Mouse (Mus musculus) liver, embryonic 12.5 days (tissue): Measurements from ENCODE around the gene Ces2g. TPM values are rescaled to one million over a fixed set of nuclear protein-coding genes. Genes with fewer than 3 reads are reported as not detected.

ENCODE experiments used
- ATAC-seq: fragments of 200-750 bp; cut with Nextera tagmentation; 2 replicates; pipeline ENCODE4 v1.8.0; 2017; ENCODE audit warnings: moderate number of reproducible peaks, mild to moderate bottlenecking, moderate library complexity
- H3K27ac ChIP-seq: fragments of 300-500 bp; sonication (generic); 2 replicates; pipeline ENCODE4 v1.5.1; 2016; ENCODE audit warnings: mild to moderate bottlenecking
- H3K27me3 ChIP-seq: fragments of 300-500 bp; sonication (generic); replicated peaks from 2 replicates; pipeline ENCODE4 v1.6.1; 2016; ENCODE audit warnings: mild to moderate bottlenecking, moderate library complexity
- H3K36me3 ChIP-seq: fragments of 300-500 bp; sonication (generic); 2 replicates; pipeline ENCODE4 v1.6.1; 2016; ENCODE audit warnings: mild to moderate bottlenecking, moderate library complexity
- H3K4me1 ChIP-seq: fragments of 300-500 bp; sonication (generic); 2 replicates; pipeline ENCODE4 v1.6.1; 2016
- H3K4me2 ChIP-seq: fragments of 300-500 bp; sonication (generic); 2 replicates; pipeline ENCODE4 v1.6.1; 2016; ENCODE audit warnings: mild to moderate bottlenecking, moderate library complexity
- H3K4me3 ChIP-seq: fragments of 300-500 bp; sonication (generic); 2 replicates; pipeline ENCODE4 v1.5.1; 2016; ENCODE audit warnings: mild to moderate bottlenecking, moderate library complexity
- H3K9ac ChIP-seq: fragments of 300-500 bp; sonication (generic); 2 replicates; pipeline ENCODE4 v1.6.1; 2016; ENCODE audit warnings: mild to moderate bottlenecking, moderate library complexity
- H3K9me3 ChIP-seq: fragments of 300-500 bp; sonication (generic); replicated peaks from 2 replicates; pipeline ENCODE4 v1.6.1; 2016; ENCODE audit warnings: mild to moderate bottlenecking, moderate library complexity
- WGBS: fragments of 180-500 bp; shearing (Covaris S2); methylation state at CpG from one replicate; pipeline ENCODE4 v1.1.7; 2016; ENCODE audit not compliant: insufficient replicate concordance; 5-methylcytosine and 5-hydroxymethylcytosine counted together
- polyA plus RNA-seq: library from polyadenylated mRNA; unstranded; fragments of >200 nt; fragmentation: Nextera tagmentation; extraction: Ambion mirVana; gene quantifications from 2 replicates; pipeline ENCODE4 v1.2.1, GENCODE M21; 2016

Ces2g gene
- polyA plus RNA-seq, result 7.6 and 7.8 TPM in 2 replicates

- Histone ChIP-seq H3K9ac (peak within 1 kb of the TSS; percentile 64), H3K9me3 (no peaks in the 10 kb centered on the region), H3K4me3 (peak within 1 kb of the TSS; percentile 57), H3K27me3 (no peaks in the 10 kb centered on the region), H3K27ac (peak within 1 kb of the TSS; percentile 82), H3K4me1 (peaks cover 28% of the 10 kb centered on the region), H3K36me3 (peaks cover 27% of the 10 kb centered on the region), H3K4me2 (peak within 1 kb of the TSS; percentile 46)
- ATAC-seq, result peak; percentile 6; the same call in 1 of the 2 replicates
- whole genome bisulfite sequencing, result 31% methylated on average over 5 of the region's 5 CpGs
Observed at GRCm38 (mm10) chr8:104961537-104961961, at the start of gene Ces2g. TSS of gene Ces2g (plus strand) at chr8:104961718.

GRCm38 (mm10) chr8:104925972-104926596, 35.4 kb upstream of the Ces2g start, which contains the start of gene Ces2e:
TSS of gene Ces2e (plus strand) at chr8:104926260.
- Histone ChIP-seq H3K36me3 (no peaks in the 10 kb centered on the region), H3K27ac (no peak within 1 kb of the TSS), H3K9ac (no peak within 1 kb of the TSS), H3K4me2 (no peak within 1 kb of the TSS), H3K4me1 (no peaks in the 10 kb centered on the region), H3K27me3 (no peaks in the 10 kb centered on the region), H3K9me3 (no peaks in the 10 kb centered on the region), H3K4me3 (no peak within 1 kb of the TSS)
- no peak for ATAC-seq
- 40% methylated on average over 5 of the region's 5 CpGs for WGBS

GRCm38 (mm10) chr8:104927301-104927700, 34.2 kb upstream of the Ces2g start:
- no peaks in the 10 kb centered on the region for H3K9me3 ChIP-seq
- no peak overlapping the region for H3K9ac ChIP-seq
- H3K27me3 ChIP-seq, result no peaks in the 10 kb centered on the region
- ATAC-seq, result no peak
- H3K4me3 ChIP-seq, result no peak overlapping the region
- H3K4me2 ChIP-seq, result no peak overlapping the region
- no peaks in the 10 kb centered on the region for H3K36me3 ChIP-seq
- WGBS, result 65% methylated on average over 3 of the region's 3 CpGs
- no peak overlapping the region for H3K27ac ChIP-seq
- H3K4me1 ChIP-seq, result no peaks in the 10 kb centered on the region

GRCm38 (mm10) chr8:104944665-104945064, 16.9 kb upstream of the Ces2g start:
- Histone ChIP-seq H3K27me3 (no peaks in the 10 kb centered on the region), H3K4me2 (no peak overlapping the region), H3K9ac (no peak overlapping the region), H3K36me3 (no peaks in the 10 kb centered on the region), H3K9me3 (no peaks in the 10 kb centered on the region), H3K4me1 (no peaks in the 10 kb centered on the region), H3K27ac (no peak overlapping the region), H3K4me3 (no peak overlapping the region)
- ATAC-seq, result no peak
- WGBS, result 59% methylated on average over 2 of the region's 2 CpGs

- 59% methylated on average over 4 of the region's 4 CpGs for WGBS
- Histone ChIP-seq H3K27ac (no peak within 1 kb of the TSS), H3K9me3 (no peaks in the 10 kb centered on the region), H3K9ac (no peak within 1 kb of the TSS), H3K36me3 (no peaks in the 10 kb centered on the region), H3K27me3 (no peaks in the 10 kb centered on the region), H3K4me3 (no peak within 1 kb of the TSS), H3K4me1 (no peaks in the 10 kb centered on the region), H3K4me2 (no peak within 1 kb of the TSS)
- ATAC-seq, result no peak
Observed at GRCm38 (mm10) chr8:104947056-104947455, 14.5 kb upstream of the Ces2g start, which contains the start of gene Ces2f. TSS of gene Ces2f (plus strand) at chr8:104947356.

- no peak overlapping the region for H3K9ac ChIP-seq
- H3K4me1 ChIP-seq, result no peaks in the 10 kb centered on the region
- H3K27ac ChIP-seq, result no peak overlapping the region
- H3K36me3 ChIP-seq, result no peaks in the 10 kb centered on the region
- no peaks in the 10 kb centered on the region for H3K27me3 ChIP-seq
- H3K9me3 ChIP-seq, result no peaks in the 10 kb centered on the region
- no peak overlapping the region for H3K4me3 ChIP-seq
- 54% methylated on average over 5 of the region's 5 CpGs for WGBS
- no peak overlapping the region for H3K4me2 ChIP-seq
- no peak for ATAC-seq
Observed at GRCm38 (mm10) chr8:104949031-104949430, 12.5 kb upstream of the Ces2g start.

GRCm38 (mm10) chr8:104962229-104962901, 847 bp downstream of the Ces2g start:
- Histone ChIP-seq H3K9ac (peak overlapping the region; percentile 64), H3K4me2 (peak overlapping the region; percentile 46)

GRCm38 (mm10) chr8:104963375-104963894, 1.9 kb downstream of the Ces2g start:
- Histone ChIP-seq H3K9ac (peak overlapping the region; percentile 64), H3K9me3 (no peaks in the 10 kb centered on the region), H3K36me3 (peaks cover 46% of the 10 kb centered on the region), H3K4me2 (peak overlapping the region; percentile 46), H3K4me1 (peaks cover 28% of the 10 kb centered on the region), H3K4me3 (peak overlapping the region; percentile 57), H3K27ac (peak overlapping the region; percentile 82), H3K27me3 (no peaks in the 10 kb centered on the region)
- no peak for ATAC-seq
- WGBS, result 67% methylated on average over 4 of the region's 4 CpGs

More at GRCm38 (mm10) chr8:104962229-104962901, 847 bp downstream of the Ces2g start:
- Histone ChIP-seq H3K4me3 (peak overlapping the region; percentile 57), H3K4me1 (peaks cover 28% of the 10 kb centered on the region), H3K36me3 (peaks cover 35% of the 10 kb centered on the region), H3K27me3 (no peaks in the 10 kb centered on the region), H3K27ac (peak overlapping the region; percentile 82), H3K9me3 (no peaks in the 10 kb centered on the region)
- 41% methylated on average over 8 of the region's 8 CpGs for WGBS
- ATAC-seq, result peak; percentile 98

- WGBS, result 73% methylated on average over 5 of the region's 5 CpGs
- Histone ChIP-seq H3K9ac (no peak overlapping the region), H3K4me1 (no peaks in the 10 kb centered on the region), H3K36me3 (no peaks in the 10 kb centered on the region), H3K27me3 (no peaks in the 10 kb centered on the region), H3K4me2 (no peak overlapping the region), H3K4me3 (no peak overlapping the region), H3K9me3 (no peaks in the 10 kb centered on the region), H3K27ac (no peak overlapping the region)
- no peak for ATAC-seq
Observed at GRCm38 (mm10) chr8:104984126-104984525, 22.6 kb downstream of the Ces2g start.

GRCm38 (mm10) chr8:104984942-104985341, 23.4 kb downstream of the Ces2g start:
- Histone ChIP-seq H3K4me1 (no peaks in the 10 kb centered on the region), H3K9ac (no peak overlapping the region), H3K4me2 (no peak overlapping the region), H3K36me3 (no peaks in the 10 kb centered on the region), H3K4me3 (no peak overlapping the region), H3K9me3 (no peaks in the 10 kb centered on the region), H3K27ac (no peak overlapping the region), H3K27me3 (no peaks in the 10 kb centered on the region)
- ATAC-seq, result no peak
- 82% methylated on average over 2 of the region's 2 CpGs for WGBS

- H3K4me2 ChIP-seq, result no peak overlapping the region
- no peaks in the 10 kb centered on the region for H3K9me3 ChIP-seq
- no peaks in the 10 kb centered on the region for H3K4me1 ChIP-seq
- H3K27me3 ChIP-seq, result no peaks in the 10 kb centered on the region
- H3K27ac ChIP-seq, result no peak overlapping the region
- H3K36me3 ChIP-seq, result no peaks in the 10 kb centered on the region
- H3K4me3 ChIP-seq, result no peak overlapping the region
- no peak overlapping the region for H3K9ac ChIP-seq
- ATAC-seq, result no peak
- WGBS, result 59% methylated on average over 6 of the region's 6 CpGs
Observed at GRCm38 (mm10) chr8:104998191-104998590, 36.7 kb downstream of the Ces2g start.

- 67% methylated on average over 6 of the region's 6 CpGs for WGBS
- Histone ChIP-seq H3K4me2 (no peak overlapping the region), H3K27me3 (no peaks in the 10 kb centered on the region), H3K4me3 (no peak overlapping the region), H3K36me3 (no peaks in the 10 kb centered on the region), H3K4me1 (no peaks in the 10 kb centered on the region), H3K27ac (no peak overlapping the region), H3K9ac (no peak overlapping the region), H3K9me3 (no peaks in the 10 kb centered on the region)
- no peak for ATAC-seq
Observed at GRCm38 (mm10) chr8:104999183-104999582, 37.7 kb downstream of the Ces2g start.
